Mouse (Mus musculus): ENCODE data around the gene Timp2. TPM values are rescaled to one million over a fixed set of nuclear protein-coding genes. Genes with fewer than 3 reads are reported as not detected.
A peak's percentile ranks its signal among the peaks of the same experiment; 100 is the strongest.

Gene Timp2
- polyA plus RNA-seq, 1 experiment: 83.3 TPM

DNA sequence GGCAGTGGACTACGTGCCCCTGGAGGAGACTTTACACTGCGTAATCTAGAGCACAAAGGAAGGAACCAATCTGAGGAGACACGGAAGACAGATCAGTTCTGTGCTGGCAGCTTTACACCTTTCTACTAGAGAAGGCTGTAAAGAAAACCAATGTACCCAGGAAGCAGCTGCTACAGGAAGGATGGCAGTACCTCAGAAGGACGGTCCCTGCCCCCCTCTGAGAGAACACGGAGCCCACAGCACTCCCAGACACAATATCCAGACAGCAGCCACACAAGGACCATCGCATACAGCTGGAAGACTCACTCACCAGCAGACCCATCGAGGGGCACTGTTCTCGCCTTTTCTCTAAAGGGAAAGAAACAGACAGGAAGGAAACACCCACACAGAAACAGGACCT lies 95.5 kb downstream of the Timp2 start:
- no peak for DNase-seq
- H3K27ac ChIP-seq (ENCODE audit: insufficient read depth, low read depth, low read length): no peak overlapping the region
- no peak overlapping the region for H3K4me3 ChIP-seq (ENCODE audit: insufficient read depth, low read depth, low read length)
- no peaks in the 10 kb centered on the region for H3K4me1 ChIP-seq (ENCODE audit: control insufficient read depth, insufficient read depth, low read length)
- no peaks in the 10 kb centered on the region; the same call in 1 of the 2 replicates for H3K36me3 ChIP-seq (ENCODE audit: control insufficient read depth, insufficient read depth, low read length)
- no peaks in the 10 kb centered on the region for H3K27me3 ChIP-seq (replicated peaks; ENCODE audit: control insufficient read depth, insufficient read depth, low read length)
- 67% methylated on average over 8 of the region's 8 CpGs for WGBS
- TF ChIP-seq CTCF (conservative IDR thresholded peaks at IDR 0.05; ENCODE audit: insufficient read depth, insufficient read length, low read depth, low read length) (no peak), POLR2A (IDR thresholded peaks at IDR 0.05; ENCODE audit: low read depth, low read length) (no peak)

DNA sequence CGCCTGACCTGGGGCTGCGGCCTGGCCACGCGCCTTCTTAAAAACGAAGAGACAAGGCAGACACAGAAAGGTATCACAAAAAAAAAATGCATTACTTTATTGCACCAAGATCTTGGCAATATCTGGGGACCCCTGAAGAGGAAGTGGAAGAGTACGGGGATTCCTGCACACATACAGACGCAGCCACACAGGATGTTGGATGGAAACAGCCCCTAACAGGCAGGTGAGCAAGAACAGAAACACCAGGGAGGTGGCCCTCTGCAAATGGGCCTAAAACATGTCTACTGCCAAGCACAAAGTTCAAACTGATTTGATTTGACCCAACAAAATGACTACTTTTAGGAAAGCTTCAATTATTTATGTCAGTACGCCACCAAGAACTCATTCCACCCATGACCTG lies 96.0 kb downstream of the Timp2 start:
- no peak overlapping the region for H3K4me3 ChIP-seq (ENCODE audit: insufficient read depth, low read depth, low read length)
- no peak overlapping the region for H3K27ac ChIP-seq (ENCODE audit: insufficient read depth, low read depth, low read length)
- WGBS: 92% methylated on average over 8 of the region's 8 CpGs
- H3K27me3 ChIP-seq (replicated peaks; ENCODE audit: control insufficient read depth, insufficient read depth, low read length): no peaks in the 10 kb centered on the region
- no peaks in the 10 kb centered on the region for H3K36me3 ChIP-seq (ENCODE audit: control insufficient read depth, insufficient read depth, low read length)
- no peak for TF ChIP-seq POLR2A (IDR thresholded peaks at IDR 0.05; ENCODE audit: low read depth, low read length)
- TF ChIP-seq CTCF (conservative IDR thresholded peaks at IDR 0.05; ENCODE audit: insufficient read depth, insufficient read length, low read depth, low read length): no peak
- DNase-seq: no peak
- peaks cover 3% of the 10 kb centered on the region; the same call in 1 of the 2 replicates for H3K4me1 ChIP-seq (ENCODE audit: control insufficient read depth, insufficient read depth, low read length)

DNA sequence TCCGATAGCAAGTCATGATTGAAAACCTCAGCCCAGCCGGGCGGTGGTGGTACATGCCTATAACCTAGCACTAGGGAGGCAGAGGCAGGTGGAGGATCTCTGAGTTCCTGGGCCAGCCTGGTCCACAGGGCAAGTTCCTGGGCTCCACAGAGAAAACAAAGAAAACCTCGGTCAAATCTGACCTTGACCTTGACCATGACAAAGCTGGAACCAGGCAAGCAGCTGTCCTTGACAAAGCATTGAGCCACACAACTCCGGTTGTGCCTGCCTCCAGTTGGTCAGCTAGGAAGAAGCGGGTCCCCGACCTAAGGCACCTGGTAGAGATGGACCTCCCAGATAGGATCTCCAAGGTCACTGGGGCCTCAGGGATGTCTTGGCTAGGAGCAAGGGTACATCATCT lies 99.2 kb downstream of the Timp2 start:
- Histone ChIP-seq H3K27ac (ENCODE audit: insufficient read depth, low read depth, low read length) (no peak overlapping the region), H3K27me3 (replicated peaks; ENCODE audit: control insufficient read depth, insufficient read depth, low read length) (no peaks in the 10 kb centered on the region), H3K36me3 (ENCODE audit: control insufficient read depth, insufficient read depth, low read length) (no peaks in the 10 kb centered on the region), H3K4me3 (ENCODE audit: insufficient read depth, low read depth, low read length) (no peak overlapping the region), H3K4me1 (ENCODE audit: control insufficient read depth, insufficient read depth, low read length) (peaks cover 11% of the 10 kb centered on the region; the same call in 1 of the 2 replicates)
- WGBS: 80% methylated on average over 7 of the region's 7 CpGs
- DNase-seq: no peak
- TF ChIP-seq POLR2A (IDR thresholded peaks at IDR 0.05; ENCODE audit: low read depth, low read length): no peak
- TF ChIP-seq CTCF (conservative IDR thresholded peaks at IDR 0.05; ENCODE audit: insufficient read depth, insufficient read length, low read depth, low read length): no peak

DNA sequence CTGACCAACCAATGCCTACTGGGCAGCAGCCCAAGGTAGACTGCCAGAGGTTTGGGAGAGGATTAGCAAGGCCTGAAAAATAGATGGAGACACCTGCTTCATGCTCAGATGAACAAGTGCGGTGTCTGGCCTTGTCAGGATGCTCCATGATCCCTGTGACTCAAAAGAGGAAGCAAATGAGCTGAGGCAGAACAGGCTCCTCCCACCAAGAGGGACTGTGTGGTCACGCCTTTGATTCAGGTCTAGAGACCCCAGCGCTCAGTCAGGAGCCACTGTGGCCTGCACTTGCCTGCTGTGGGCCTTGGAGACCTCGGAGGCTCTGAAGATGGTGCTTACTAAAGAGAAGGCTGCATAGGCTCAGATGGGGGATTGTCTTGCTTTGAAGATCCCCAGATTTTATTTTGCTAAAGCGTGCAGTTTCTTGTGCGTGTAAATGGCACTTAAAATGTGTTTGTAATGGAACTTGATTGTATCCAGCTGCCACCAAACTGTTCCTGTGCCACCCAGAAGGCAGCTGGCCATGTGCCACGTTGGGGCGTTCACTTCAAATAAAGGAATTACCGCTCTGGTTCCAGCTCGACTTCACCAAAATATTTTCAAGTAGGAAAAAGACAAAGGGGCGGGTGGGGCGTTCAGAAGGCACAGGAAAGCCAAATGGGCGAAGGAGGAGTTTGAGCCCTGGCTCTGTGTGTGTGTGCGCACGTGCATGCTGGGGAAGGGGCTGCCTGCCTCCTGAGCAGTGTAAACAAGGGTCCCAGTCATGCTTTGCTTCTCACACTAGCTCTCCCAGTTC lies 101.2 kb downstream of the Timp2 start:
- DNase-seq: peak; percentile 86

DNA sequence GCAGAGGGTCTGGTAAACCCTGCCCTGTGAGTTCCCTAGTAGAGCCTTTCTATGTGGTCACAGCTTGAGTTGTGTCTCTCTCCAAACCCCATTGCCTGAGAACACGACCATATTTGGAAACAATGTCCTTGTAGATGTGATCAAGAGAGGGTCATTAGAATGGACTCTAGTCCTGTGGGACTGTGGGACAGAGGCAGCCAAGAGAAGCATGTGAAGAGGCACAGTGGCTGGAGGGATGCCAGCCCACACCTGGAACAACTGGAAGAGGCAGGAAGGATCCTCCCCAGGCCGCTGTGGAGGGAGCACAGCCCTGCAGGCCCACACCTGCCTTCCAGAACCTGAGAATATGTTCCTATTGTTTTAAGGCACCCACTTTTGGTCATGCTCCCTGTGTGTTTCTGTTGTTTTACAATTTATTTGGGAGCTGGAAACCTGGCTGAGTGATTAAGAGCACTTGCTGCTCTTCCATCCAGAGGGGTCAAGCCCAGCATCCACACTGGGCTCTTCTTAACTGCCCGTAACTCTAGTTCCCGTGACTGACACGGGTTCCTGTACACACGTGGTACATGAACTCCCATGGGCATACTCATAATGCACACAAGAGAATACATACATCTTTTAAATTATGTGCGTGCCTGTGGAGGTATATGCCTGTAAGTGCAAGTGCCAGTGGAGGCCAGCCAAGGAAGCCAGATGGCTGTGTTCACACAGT lies 101.9 kb downstream of the Timp2 start:
- Histone ChIP-seq H3K27ac (ENCODE audit: insufficient read depth, low read depth, low read length) (peak overlapping the region; percentile 76; the same call in 1 of the 2 replicates), H3K4me3 (ENCODE audit: insufficient read depth, low read depth, low read length) (no peak overlapping the region), H3K36me3 (ENCODE audit: control insufficient read depth, insufficient read depth, low read length) (no peaks in the 10 kb centered on the region), H3K4me1 (ENCODE audit: control insufficient read depth, insufficient read depth, low read length) (peaks cover 18% of the 10 kb centered on the region; the same call in 1 of the 2 replicates), H3K27me3 (replicated peaks; ENCODE audit: control insufficient read depth, insufficient read depth, low read length) (no peaks in the 10 kb centered on the region)
- DNase-seq: peak; percentile 43
- TF ChIP-seq CTCF (conservative IDR thresholded peaks at IDR 0.05; ENCODE audit: insufficient read depth, insufficient read length, low read depth, low read length): no peak
- TF ChIP-seq POLR2A (IDR thresholded peaks at IDR 0.05; ENCODE audit: low read depth, low read length): no peak
- WGBS: 80% methylated on average over 7 of the region's 7 CpGs

More for the DNA sequence above, 101.2 kb downstream of the Timp2 start:
- H3K4me1 ChIP-seq (ENCODE audit: control insufficient read depth, insufficient read depth, low read length): peaks cover 12% of the 10 kb centered on the region; the same call in 1 of the 2 replicates
- peak overlapping the region; percentile 76 for H3K27ac ChIP-seq (ENCODE audit: insufficient read depth, low read depth, low read length)
- H3K27me3 ChIP-seq (replicated peaks; ENCODE audit: control insufficient read depth, insufficient read depth, low read length): no peaks in the 10 kb centered on the region
- 23% methylated on average over 15 of the region's 15 CpGs for WGBS
- H3K4me3 ChIP-seq (ENCODE audit: insufficient read depth, low read depth, low read length): no peak overlapping the region
- H3K36me3 ChIP-seq (ENCODE audit: control insufficient read depth, insufficient read depth, low read length): no peaks in the 10 kb centered on the region
- TF ChIP-seq CTCF (conservative IDR thresholded peaks at IDR 0.05; ENCODE audit: insufficient read depth, insufficient read length, low read depth, low read length): no peak
- TF ChIP-seq POLR2A (IDR thresholded peaks at IDR 0.05; ENCODE audit: low read depth, low read length): no peak

Other genes starting within 250 kb of the Timp2 start
- gene Dnah17, start 225.1 kb downstream of the Timp2 start, polyA plus RNA-seq (2012; rRNA removed): 0.08 and 0.19 TPM in 2 replicates
- 18.9 and 19.5 TPM in 2 replicates for gene Cyth1, start 107.1 kb downstream of the Timp2 start, polyA plus RNA-seq (2012; rRNA removed)
- gene Usp36, start 65.5 kb downstream of the Timp2 start, polyA plus RNA-seq (2012; rRNA removed): 11.2 and 12.3 TPM in 2 replicates
- gene Cep295nl, start 13.2 kb downstream of the Timp2 start, polyA plus RNA-seq (2012; rRNA removed): 0.06 and 0.07 TPM in 2 replicates
- 360 and 363 TPM in 2 replicates for gene Lgals3bp, start 46.4 kb upstream of the Timp2 start, polyA plus RNA-seq (2012; rRNA removed)
- gene Cant1, start 63.3 kb upstream of the Timp2 start, polyA plus RNA-seq (2012; rRNA removed): 42.6 and 53.0 TPM in 2 replicates
- 22.8 and 24.2 TPM in 2 replicates for gene C1qtnf1, start 72.5 kb upstream of the Timp2 start, polyA plus RNA-seq (2012; rRNA removed)
- gene Engase, start 121.1 kb upstream of the Timp2 start, polyA plus RNA-seq (2012; rRNA removed): 10.5 and 12.3 TPM in 2 replicates